Mouse (Mus musculus): ENCODE data around the gene Ten1. TPM values are rescaled to one million over a fixed set of nuclear protein-coding genes. Genes with fewer than 3 reads are reported as not detected.
A peak's percentile ranks its signal among the peaks of the same experiment; 100 is the strongest.

The Ten1 gene
- polyA plus RNA-seq, 1 experiment = 30.0 TPM

DNA sequence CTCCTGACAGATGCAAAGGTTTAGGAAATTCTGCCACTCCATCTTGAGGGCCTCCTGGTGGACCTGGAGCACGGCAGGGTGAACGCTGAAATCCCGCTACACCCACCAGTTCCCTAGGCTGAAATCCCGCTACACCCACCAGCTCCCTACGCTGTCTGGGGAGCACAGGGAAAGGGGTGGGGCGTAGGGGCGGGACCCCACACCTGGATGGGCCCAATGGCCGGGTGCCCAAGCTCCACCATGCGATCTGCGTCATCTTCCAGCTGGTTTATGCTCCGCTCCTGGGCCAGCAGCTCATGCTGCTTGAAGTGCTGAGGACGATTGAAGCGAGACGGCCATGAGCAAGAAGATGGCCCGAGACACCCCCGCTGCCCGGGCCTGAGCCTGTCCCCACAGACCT, 33.8 kb downstream of the Ten1 start:
- H3K4me3 ChIP-seq (replicated peaks; ENCODE audit: control insufficient read depth, low read depth, low read length) = no peak overlapping the region
- no peak overlapping the region for H3K27ac ChIP-seq (ENCODE audit: control insufficient read depth, insufficient read depth, low read depth, low read length, poor library complexity)
- H3K4me1 ChIP-seq (ENCODE audit: control insufficient read depth, insufficient read depth, low read length) = no peaks in the 10 kb centered on the region
- 85% methylated on average over 17 of the region's 17 CpGs for whole genome bisulfite sequencing
- TF ChIP-seq CTCF (IDR thresholded peaks at IDR 0.05; ENCODE audit: control insufficient read depth, insufficient read depth, low read length) (no peak), POLR2A (IDR thresholded peaks at IDR 0.05; ENCODE audit: borderline replicate concordance, control insufficient read depth, low read depth, low read length) (no peak)

DNA sequence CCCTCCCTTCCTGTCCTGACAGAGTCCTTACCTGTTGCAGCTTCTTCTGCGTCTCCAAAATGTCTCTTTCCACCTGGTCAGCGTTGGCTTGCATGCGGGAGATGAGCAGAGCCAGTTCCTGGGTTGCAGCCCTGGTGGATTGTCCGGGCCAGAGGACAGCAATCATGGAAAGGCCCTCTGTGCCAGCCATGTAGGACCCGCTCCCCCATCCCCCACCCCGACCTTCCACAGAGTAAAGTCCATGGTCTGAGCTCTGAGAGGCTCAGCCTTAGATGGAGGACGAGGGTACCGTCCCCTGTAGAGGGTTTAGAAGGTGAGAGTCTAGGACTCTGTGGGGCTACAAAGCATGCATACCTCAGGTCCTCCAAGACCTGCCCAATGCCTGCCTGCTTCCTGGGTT, 36.2 kb downstream of the Ten1 start:
- WGBS = 87% methylated on average over 8 of the region's 8 CpGs
- H3K27ac ChIP-seq (ENCODE audit: control insufficient read depth, insufficient read depth, low read depth, low read length, poor library complexity) = no peak overlapping the region
- TF ChIP-seq POLR2A (IDR thresholded peaks at IDR 0.05; ENCODE audit: borderline replicate concordance, control insufficient read depth, low read depth, low read length) = no peak
- no peak for TF ChIP-seq CTCF (IDR thresholded peaks at IDR 0.05; ENCODE audit: control insufficient read depth, insufficient read depth, low read length)
- H3K4me1 ChIP-seq (ENCODE audit: control insufficient read depth, insufficient read depth, low read length) = no peaks in the 10 kb centered on the region
- no peak overlapping the region for H3K4me3 ChIP-seq (replicated peaks; ENCODE audit: control insufficient read depth, low read depth, low read length)

DNA sequence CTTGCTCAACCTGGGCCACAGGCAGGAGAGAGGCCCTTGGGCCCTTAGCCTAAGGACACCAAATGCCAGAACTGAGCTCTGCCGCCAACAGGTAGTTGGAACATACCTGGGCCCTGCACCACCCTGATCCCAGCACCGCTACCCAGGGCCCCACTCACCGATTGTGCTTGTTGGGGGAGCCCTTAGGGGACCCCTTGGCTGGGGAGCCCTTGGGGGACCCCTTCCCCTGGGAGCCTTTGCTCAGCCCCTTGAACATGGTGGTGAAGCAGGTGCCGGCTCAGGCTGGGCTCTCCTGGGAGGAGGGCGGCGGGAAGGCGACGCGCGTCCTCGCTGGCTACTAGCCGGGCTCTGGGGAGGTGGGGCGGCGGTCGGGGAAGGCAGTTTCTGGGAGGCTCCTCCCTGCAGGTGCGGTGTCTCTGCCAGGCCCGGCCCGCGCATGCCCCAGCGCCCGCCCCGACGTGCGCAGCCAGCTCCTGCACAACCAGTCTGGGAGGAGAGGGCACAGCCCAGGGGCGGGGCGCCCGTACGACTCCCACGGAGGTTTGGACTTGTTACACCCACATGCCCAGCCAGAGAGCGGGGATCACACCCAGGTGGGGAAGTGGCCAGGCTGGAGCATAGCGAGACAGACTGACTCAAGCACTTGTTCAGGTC, 39.2 kb downstream of the Ten1 start, which contains the start of gene Evpl:
TSS of gene Evpl (minus strand) at position 336 of the 654 bp plus-strand sequence.
- Histone ChIP-seq H3K4me1 (ENCODE audit: control insufficient read depth, insufficient read depth, low read length) (no peaks in the 10 kb centered on the region), H3K4me3 (replicated peaks; ENCODE audit: control insufficient read depth, low read depth, low read length) (no peak within 1 kb of the TSS), H3K27ac (ENCODE audit: control insufficient read depth, insufficient read depth, low read depth, low read length, poor library complexity) (no peak within 1 kb of the TSS; the same call in 1 of the 2 replicates)
- TF ChIP-seq CTCF (IDR thresholded peaks at IDR 0.05; ENCODE audit: control insufficient read depth, insufficient read depth, low read length) (no peak), POLR2A (IDR thresholded peaks at IDR 0.05; ENCODE audit: borderline replicate concordance, control insufficient read depth, low read depth, low read length) (peak; percentile 20; the same call in 1 of the 2 replicates)
- 33% methylated on average over 31 of the region's 31 CpGs for WGBS

DNA sequence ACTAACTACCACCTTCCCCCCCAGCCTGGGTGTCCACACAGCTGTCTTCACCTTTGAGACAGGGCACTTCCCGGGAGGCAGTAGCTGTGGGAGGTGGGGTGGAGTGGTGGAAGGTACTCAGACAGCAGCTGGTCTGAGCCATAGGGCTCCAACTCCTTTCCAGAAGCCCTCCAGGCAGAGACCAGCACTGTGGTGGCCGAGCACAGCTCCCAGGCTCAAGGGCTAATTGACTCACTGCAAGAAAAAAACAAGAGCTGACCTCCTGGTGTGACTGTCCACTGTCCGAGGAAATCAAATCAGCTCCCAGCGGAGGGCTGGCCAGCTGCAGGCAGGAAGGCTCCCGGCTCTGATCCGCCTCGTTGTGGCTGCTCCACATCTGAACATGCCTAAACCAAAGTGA, 41.1 kb downstream of the Ten1 start:
- 83% methylated on average over 7 of the region's 7 CpGs for WGBS
- Histone ChIP-seq H3K27ac (ENCODE audit: control insufficient read depth, insufficient read depth, low read depth, low read length, poor library complexity) (no peak overlapping the region), H3K4me3 (replicated peaks; ENCODE audit: control insufficient read depth, low read depth, low read length) (no peak overlapping the region), H3K4me1 (ENCODE audit: control insufficient read depth, insufficient read depth, low read length) (no peaks in the 10 kb centered on the region)
- TF ChIP-seq CTCF (IDR thresholded peaks at IDR 0.05; ENCODE audit: control insufficient read depth, insufficient read depth, low read length) = no peak
- TF ChIP-seq POLR2A (IDR thresholded peaks at IDR 0.05; ENCODE audit: borderline replicate concordance, control insufficient read depth, low read depth, low read length) = no peak

DNA sequence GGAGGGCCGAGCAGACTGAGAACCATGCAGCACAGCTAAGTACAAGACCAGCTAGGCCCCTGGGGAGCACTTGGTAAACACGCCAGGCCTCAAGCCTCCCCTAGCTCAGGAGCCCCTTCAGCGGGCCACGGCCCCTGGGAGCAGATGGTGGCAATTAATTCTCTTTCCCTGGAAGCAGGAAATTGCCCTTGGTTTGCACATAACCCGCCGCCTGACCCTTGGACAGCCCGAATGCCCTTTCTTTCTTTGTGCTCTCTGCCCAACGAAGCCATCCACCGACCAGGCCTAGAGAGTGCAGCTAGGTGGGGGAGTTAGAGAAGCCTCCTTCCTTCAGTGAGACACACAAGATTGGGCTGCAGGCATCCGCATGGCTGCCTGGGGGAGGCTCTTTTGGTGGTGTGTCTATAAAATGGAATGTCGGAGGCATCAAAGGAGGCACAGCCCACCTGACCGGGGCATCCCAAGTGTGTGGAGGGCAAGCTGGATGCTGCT, 43.1 kb downstream of the Ten1 start:
- Histone ChIP-seq H3K4me3 (replicated peaks; ENCODE audit: control insufficient read depth, low read depth, low read length) (no peak overlapping the region), H3K4me1 (ENCODE audit: control insufficient read depth, insufficient read depth, low read length) (no peaks in the 10 kb centered on the region), H3K27ac (ENCODE audit: control insufficient read depth, insufficient read depth, low read depth, low read length, poor library complexity) (no peak overlapping the region)
- TF ChIP-seq CTCF (IDR thresholded peaks at IDR 0.05; ENCODE audit: control insufficient read depth, insufficient read depth, low read length) (no peak), POLR2A (IDR thresholded peaks at IDR 0.05; ENCODE audit: borderline replicate concordance, control insufficient read depth, low read depth, low read length) (no peak)
- WGBS = 76% methylated on average over 12 of the region's 12 CpGs

DNA sequence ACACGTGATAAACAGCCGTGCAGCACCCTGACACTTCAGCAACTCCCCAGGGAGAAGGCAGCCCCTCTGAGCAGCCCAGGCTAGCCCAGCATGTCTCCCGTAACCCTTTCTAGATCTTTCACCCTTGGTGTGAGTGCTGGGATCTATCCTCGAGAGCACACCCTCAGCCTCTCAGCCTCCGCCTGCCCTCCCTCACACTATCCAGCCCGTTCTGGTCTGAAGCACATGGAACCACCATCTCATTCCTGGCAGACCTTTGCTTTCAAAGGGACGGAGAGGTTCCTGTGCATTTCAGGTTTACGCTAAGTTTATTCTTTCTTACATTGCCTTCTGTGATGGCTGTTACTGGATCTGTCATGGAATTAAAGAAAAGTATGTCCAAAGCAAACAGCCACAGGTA, 45.9 kb downstream of the Ten1 start:
- WGBS = 89% methylated on average over 8 of the region's 8 CpGs
- Histone ChIP-seq H3K4me1 (ENCODE audit: control insufficient read depth, insufficient read depth, low read length) (no peaks in the 10 kb centered on the region), H3K4me3 (replicated peaks; ENCODE audit: control insufficient read depth, low read depth, low read length) (no peak overlapping the region), H3K27ac (ENCODE audit: control insufficient read depth, insufficient read depth, low read depth, low read length, poor library complexity) (no peak overlapping the region)
- TF ChIP-seq POLR2A (IDR thresholded peaks at IDR 0.05; ENCODE audit: borderline replicate concordance, control insufficient read depth, low read depth, low read length) (no peak), CTCF (IDR thresholded peaks at IDR 0.05; ENCODE audit: control insufficient read depth, insufficient read depth, low read length) (no peak)

DNA sequence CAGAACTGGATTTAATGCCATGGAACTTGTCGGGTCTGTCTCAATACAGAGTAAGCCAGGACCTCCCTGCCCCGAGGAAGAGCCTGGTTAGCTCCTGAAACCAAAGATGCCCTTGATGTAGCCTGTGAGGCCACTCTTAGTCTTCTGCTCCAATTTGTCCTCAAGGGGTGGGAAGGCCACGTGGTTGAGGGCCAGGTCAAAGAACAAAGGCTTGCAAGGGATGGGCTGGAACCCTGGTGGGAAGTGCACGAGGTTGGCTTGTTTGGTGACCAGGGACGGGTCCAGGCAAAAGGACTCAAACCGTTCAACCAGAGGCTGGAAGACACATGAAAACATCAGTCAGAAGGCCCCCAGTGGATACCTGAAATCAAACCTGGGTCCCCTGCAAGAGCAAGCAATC, 47.0 kb downstream of the Ten1 start:
- TF ChIP-seq POLR2A (IDR thresholded peaks at IDR 0.05; ENCODE audit: borderline replicate concordance, control insufficient read depth, low read depth, low read length) = no peak
- no peak for TF ChIP-seq CTCF (IDR thresholded peaks at IDR 0.05; ENCODE audit: control insufficient read depth, insufficient read depth, low read length)
- Histone ChIP-seq H3K27ac (ENCODE audit: control insufficient read depth, insufficient read depth, low read depth, low read length, poor library complexity) (no peak overlapping the region), H3K4me1 (ENCODE audit: control insufficient read depth, insufficient read depth, low read length) (no peaks in the 10 kb centered on the region), H3K4me3 (replicated peaks; ENCODE audit: control insufficient read depth, low read depth, low read length) (no peak overlapping the region)
- WGBS = 91% methylated on average over 6 of the region's 6 CpGs

DNA sequence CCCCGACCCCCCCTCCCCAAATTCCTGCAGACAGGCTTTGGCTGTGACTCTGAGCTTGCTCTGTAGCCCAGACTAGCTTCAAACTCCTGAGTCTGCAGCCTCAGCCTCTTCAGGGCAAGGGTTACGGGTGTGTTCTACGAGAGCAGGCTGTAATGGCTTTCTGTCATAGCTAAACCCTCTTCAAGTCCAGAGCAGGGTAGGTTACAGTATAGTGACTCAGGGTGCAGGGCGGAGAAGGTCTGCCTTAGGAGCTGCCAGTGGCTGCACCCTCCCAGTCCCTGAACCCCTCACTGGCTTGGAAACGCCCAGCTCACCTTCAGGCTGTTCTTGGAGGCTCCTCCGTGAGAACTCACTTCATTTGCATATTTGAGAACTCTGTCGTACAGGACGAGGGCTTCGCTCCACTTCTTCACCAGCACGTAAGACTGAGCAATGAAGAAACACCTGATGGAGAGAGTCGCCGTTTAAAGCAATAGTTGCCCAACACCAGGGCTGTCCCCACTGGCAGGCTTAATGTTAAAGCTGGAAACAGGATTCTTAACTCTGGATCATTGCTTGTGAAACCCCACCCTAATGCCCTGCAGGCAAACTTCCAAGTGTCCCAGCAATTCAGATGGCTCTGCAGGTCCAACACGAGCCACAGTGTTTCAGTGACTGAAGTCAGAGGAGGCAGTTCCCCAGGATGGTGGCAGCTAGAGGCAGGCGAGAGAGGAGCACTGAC, 49.0 kb downstream of the Ten1 start:
- Histone ChIP-seq H3K27ac (ENCODE audit: control insufficient read depth, insufficient read depth, low read depth, low read length, poor library complexity) (no peak overlapping the region), H3K4me3 (replicated peaks; ENCODE audit: control insufficient read depth, low read depth, low read length) (no peak overlapping the region), H3K4me1 (ENCODE audit: control insufficient read depth, insufficient read depth, low read length) (no peaks in the 10 kb centered on the region)
- WGBS = 63% methylated on average over 14 of the region's 14 CpGs
- TF ChIP-seq CTCF (IDR thresholded peaks at IDR 0.05; ENCODE audit: control insufficient read depth, insufficient read depth, low read length) (no peak), POLR2A (IDR thresholded peaks at IDR 0.05; ENCODE audit: borderline replicate concordance, control insufficient read depth, low read depth, low read length) (no peak)

Measured in bone marrow, adult 2 months (tissue).